Mouse (Mus musculus) liver, embryonic 14.5 days (tissue): ENCODE results near the gene Synj2. TPM values are rescaled to one million over a fixed set of nuclear protein-coding genes. Genes with fewer than 3 reads are reported as not detected.

Experiments
- ATAC-seq: fragments of 200-750 bp; cut with Nextera tagmentation; 2 replicates; pipeline ENCODE4 v1.8.0; 2017; ENCODE audit warnings: moderate number of reproducible peaks, mild to moderate bottlenecking, moderate library complexity; ENCODE audit not compliant: insufficient read depth
- DNase-seq, 3 experiments: peaks; one replicate each; pipeline ENCODE4 v3.0.0-alpha.2; 2012 to 2013; ENCODE audit warnings: low read depth in 3 of 3, low spot score in 3 of 3
- H3K27ac ChIP-seq: fragments of 300-500 bp; sonication (generic); 2 replicates; pipeline ENCODE4 v1.5.1; 2014; ENCODE audit warnings: moderate library complexity, mild to moderate bottlenecking, control low read depth, inconsistent platforms
- H3K27me3 ChIP-seq: fragments of 300-500 bp; sonication (generic); 2 replicates; pipeline ENCODE4 v1.6.1; 2014; ENCODE audit warnings: mild to moderate bottlenecking, low read length, moderate library complexity; ENCODE audit not compliant: control insufficient read depth, insufficient read depth
- H3K36me3 ChIP-seq: fragments of 300-500 bp; sonication (generic); replicated peaks from 2 replicates; pipeline ENCODE4 v1.6.1; 2014; ENCODE audit warnings: low read depth; ENCODE audit not compliant: control insufficient read depth, insufficient read depth
- H3K4me1 ChIP-seq, 2 experiments: fragments of 200-500 bp in 1 of 2; fragments of 300-500 bp in 1 of 2; sonication (generic) in 1 of 2; replicated peaks; 2 replicates each; pipeline ENCODE4 v1.6.1; 2012 to 2014; ENCODE audit warnings: antibody characterized with exemption in 1 of 2, inconsistent platforms in 1 of 2, low read length in 1 of 2; ENCODE audit not compliant: control insufficient read depth in 2 of 2, insufficient read depth in 2 of 2
- H3K4me2 ChIP-seq: fragments of 300-500 bp; sonication (generic); 2 replicates; pipeline ENCODE4 v1.6.1; 2014; ENCODE audit warnings: low read depth, mild to moderate bottlenecking, control low read depth, moderate library complexity
- H3K4me3 ChIP-seq, 2 experiments: fragments of 200-500 bp in 1 of 2; fragments of 300-500 bp in 1 of 2; sonication (generic) in 1 of 2; 2 replicates each; pipeline ENCODE4 v1.5.1; 2012 to 2014; ENCODE audit warnings: low read depth in 2 of 2, low read length in 2 of 2, mild to moderate bottlenecking in 2 of 2, control low read depth in 1 of 2, inconsistent platforms in 1 of 2, moderate library complexity in 1 of 2; ENCODE audit not compliant: insufficient read depth in 1 of 2
- H3K9ac ChIP-seq: fragments of 300-500 bp; sonication (generic); replicated peaks from 2 replicates; pipeline ENCODE4 v1.6.1; 2014; ENCODE audit warnings: mild to moderate bottlenecking, control low read depth, moderate library complexity
- H3K9me3 ChIP-seq: fragments of 300-500 bp; sonication (generic); 2 replicates; pipeline ENCODE4 v1.6.1; 2016; ENCODE audit warnings: low read length, mixed read lengths; ENCODE audit not compliant: control insufficient read depth
- CTCF ChIP-seq: IDR thresholded peaks from 2 replicates; pipeline ENCODE4 v1.5.1; 2016; ENCODE audit warnings: antibody characterized with exemption, low read depth, control low read depth
- EP300 ChIP-seq: IDR thresholded peaks from 2 replicates; pipeline ENCODE4 v1.6.1; 2016; ENCODE audit warnings: antibody characterized with exemption, low read depth
- WGBS: fragments of 180-500 bp; shearing (Covaris S2); extraction: QIAGEN DNeasy Blood & Tissue Kit; methylation state at CpG from one replicate; pipeline ENCODE4 v1.1.7; 2014; ENCODE audit not compliant: insufficient replicate concordance; 5-methylcytosine and 5-hydroxymethylcytosine counted together
- polyA plus RNA-seq, 2 experiments: library from polyadenylated mRNA; depleted of rRNA in 1 of 2; stranded (reverse) in 1 of 2; unstranded in 1 of 2; fragments of >200 nt; fragmentation: Nextera tagmentation in 1 of 2; extraction: Ambion mirVana in 1 of 2; gene quantifications; 2 replicates each; pipeline versions ENCODE4 v1.2.1 to v1.2.3; 2012 to 2014

The Synj2 gene
- polyA plus RNA-seq, 2 experiments, result 1.6 to 1.9 TPM

DNA sequence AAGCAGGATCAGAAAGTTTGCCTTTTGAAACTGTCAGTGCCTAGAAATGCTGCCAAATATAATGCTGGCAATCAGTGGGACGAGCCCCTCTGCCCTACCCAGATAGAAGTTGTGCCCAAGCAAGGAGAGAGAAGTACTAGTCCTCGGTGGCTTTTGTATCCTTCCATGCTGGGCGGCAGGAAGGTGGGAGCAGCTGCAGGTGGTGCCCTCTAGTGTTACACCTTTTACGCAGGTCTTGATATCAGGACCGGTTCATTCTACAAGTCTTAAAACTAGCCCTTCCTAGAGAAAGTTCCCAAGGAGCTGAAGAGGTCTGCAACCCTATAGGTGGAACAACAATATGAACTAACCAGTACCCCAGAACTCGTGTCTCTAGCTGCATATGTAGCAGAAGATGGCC, 39.8 kb downstream of the Synj2 start:
- Histone ChIP-seq H3K27ac (no peak overlapping the region), H3K4me2 (no peak overlapping the region), H3K27me3 (peaks cover 5% of the 10 kb centered on the region; the same call in 1 of the 2 replicates), H3K4me1 (peaks cover 0 to 25% of the 10 kb centered on the region in 2 experiments; a peak in 2 of 4 replicates), H3K4me3 (no peak overlapping the region), H3K36me3 (no peaks in the 10 kb centered on the region), H3K9ac (no peak overlapping the region), H3K9me3 (no peaks in the 10 kb centered on the region)
- no peak for DNase-seq
- ATAC-seq, result no peak
- WGBS, result 30% methylated on average over 6 of the region's 6 CpGs
- TF ChIP-seq EP300 (no peak), CTCF (peak; percentile 53)

DNA sequence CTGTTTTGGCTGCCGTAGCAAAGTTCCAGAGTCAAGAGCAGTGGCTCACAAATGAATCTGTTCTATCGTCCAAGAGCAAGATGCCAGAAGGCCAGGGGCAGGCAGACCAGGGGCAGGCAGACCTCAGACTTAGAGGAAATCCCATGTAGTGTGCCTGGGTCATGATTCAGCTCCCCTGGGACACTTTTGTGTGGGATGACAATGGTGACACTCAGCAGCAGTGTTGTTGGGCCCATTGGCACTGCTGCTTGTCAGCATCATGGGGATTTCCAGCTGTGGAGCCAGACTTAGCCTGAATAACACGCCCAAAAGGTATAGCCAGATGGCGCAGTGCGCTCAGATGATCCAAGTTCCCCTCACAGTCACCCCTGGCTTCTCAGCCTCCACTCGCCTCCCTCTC, 42.1 kb downstream of the Synj2 start:
- 69% methylated on average over 6 of the region's 6 CpGs for whole genome bisulfite sequencing
- Histone ChIP-seq H3K27ac (no peak overlapping the region), H3K4me2 (no peak overlapping the region), H3K27me3 (no peaks in the 10 kb centered on the region; the same call in 1 of the 2 replicates), H3K36me3 (no peaks in the 10 kb centered on the region), H3K9me3 (no peaks in the 10 kb centered on the region), H3K4me3 (no peak overlapping the region), H3K9ac (no peak overlapping the region), H3K4me1 (peaks cover 0 to 5% of the 10 kb centered on the region in 2 experiments; a peak in 2 of 4 replicates)
- DNase-seq (no peak), ATAC-seq (no peak)
- TF ChIP-seq EP300 (no peak), CTCF (no peak)

DNA sequence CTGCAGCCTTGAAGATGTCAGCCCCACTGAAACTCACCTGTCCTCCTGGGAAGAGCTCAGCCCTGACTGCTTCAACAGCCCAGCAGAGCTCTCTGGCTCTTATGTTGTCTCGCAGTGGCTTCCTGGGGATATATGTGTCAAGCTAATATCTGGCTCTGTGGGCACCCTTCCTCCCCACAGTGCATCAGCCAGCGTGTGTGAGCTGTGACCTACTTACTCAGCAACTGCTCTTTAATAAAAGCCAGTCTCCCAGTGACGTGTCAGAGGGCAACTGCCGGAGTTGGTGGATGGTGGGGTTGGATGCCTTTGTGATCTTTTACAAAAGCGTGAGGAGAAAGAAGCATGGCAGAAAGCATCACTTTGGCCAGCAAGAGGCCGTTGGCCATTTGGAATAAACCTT, 42.8 kb downstream of the Synj2 start:
- Histone ChIP-seq H3K4me3 (no peak overlapping the region), H3K27me3 (no peaks in the 10 kb centered on the region; the same call in 1 of the 2 replicates), H3K4me2 (no peak overlapping the region), H3K36me3 (no peaks in the 10 kb centered on the region), H3K9me3 (no peaks in the 10 kb centered on the region), H3K9ac (no peak overlapping the region), H3K27ac (no peak overlapping the region), H3K4me1 (no peaks in the 10 kb centered on the region)
- 65% methylated on average over 6 of the region's 6 CpGs for WGBS
- DNase-seq, result no peak
- TF ChIP-seq EP300, result no peak
- no peak for TF ChIP-seq CTCF
- no peak for ATAC-seq

DNA sequence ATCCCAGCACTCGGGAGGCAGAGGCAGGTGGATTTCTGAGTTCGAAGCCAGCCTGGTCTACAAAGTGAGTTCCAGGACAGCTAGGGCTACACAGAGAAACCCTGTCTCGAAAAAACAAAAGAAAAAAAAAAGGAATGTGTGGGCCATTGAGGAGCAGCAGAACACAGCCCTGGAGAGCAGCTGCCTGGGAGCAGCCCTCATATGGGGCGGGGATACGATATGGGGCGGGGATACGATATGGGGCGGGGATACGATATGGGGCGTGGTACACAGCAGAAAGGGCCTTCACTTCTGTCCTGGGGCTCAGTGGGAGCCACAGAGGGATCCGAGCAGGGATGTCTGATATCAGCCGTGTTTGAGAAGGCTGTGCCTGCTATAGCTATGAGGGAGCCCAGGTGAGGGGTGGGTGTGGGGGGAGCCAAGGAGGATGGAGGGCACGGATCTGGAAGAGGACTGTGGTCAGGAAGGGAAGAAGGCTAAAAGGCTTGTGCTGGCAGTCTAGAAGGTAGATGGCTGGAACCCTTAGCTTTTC, 43.7 kb downstream of the Synj2 start:
- Histone ChIP-seq H3K4me3 (no peak overlapping the region), H3K36me3 (no peaks in the 10 kb centered on the region), H3K9ac (no peak overlapping the region), H3K27me3 (no peaks in the 10 kb centered on the region), H3K4me1 (no peaks in the 10 kb centered on the region), H3K4me2 (no peak overlapping the region), H3K9me3 (no peaks in the 10 kb centered on the region), H3K27ac (no peak overlapping the region)
- no peak for TF ChIP-seq CTCF
- WGBS, result 60% methylated on average over 13 of the region's 13 CpGs
- ATAC-seq, result no peak
- no peak for DNase-seq

DNA sequence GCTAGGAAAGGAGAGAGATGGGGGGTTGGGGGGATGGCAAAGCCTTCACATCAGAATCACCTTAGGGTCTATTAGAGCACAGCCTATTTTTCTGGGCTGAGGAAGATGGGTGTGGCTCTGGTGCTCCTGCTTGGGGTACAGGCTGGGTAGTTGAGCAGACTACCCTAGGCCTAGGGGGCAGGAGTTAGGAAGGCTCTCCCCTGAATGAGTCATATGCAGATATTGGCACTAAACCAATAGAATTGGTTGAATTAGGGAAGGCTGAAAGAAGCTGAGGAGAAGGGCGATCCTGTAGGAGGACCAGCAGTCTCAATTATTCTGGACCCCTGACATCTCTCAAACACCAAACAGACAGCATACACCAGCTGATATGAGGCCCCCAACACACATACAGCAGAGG, 44.2 kb downstream of the Synj2 start:
- no peak overlapping the region for H3K4me3 ChIP-seq
- no peak overlapping the region for H3K27ac ChIP-seq
- no peaks in the 10 kb centered on the region for H3K36me3 ChIP-seq
- DNase-seq (no peak), ATAC-seq (no peak)
- H3K9me3 ChIP-seq, result no peaks in the 10 kb centered on the region
- H3K4me1 ChIP-seq, result no peaks in the 10 kb centered on the region
- no peak overlapping the region for H3K4me2 ChIP-seq
- no peaks in the 10 kb centered on the region for H3K27me3 ChIP-seq
- WGBS, result 68% methylated on average over 1 of the region's 1 CpGs
- TF ChIP-seq CTCF (no peak), EP300 (no peak)
- H3K9ac ChIP-seq, result no peak overlapping the region
